Mouse (Mus musculus) testis, adult 2 months (tissue): ENCODE data around the gene Zfp786.

ENCODE experiments used
- CTCF ChIP-seq: fragments of 200-500 bp; IDR thresholded peaks from 2 replicates; pipeline ENCODE4 v1.5.1; 2012; ENCODE audit warnings: low read depth, mild to moderate bottlenecking, inconsistent platforms, low read length, moderate library complexity; ENCODE audit not compliant: control insufficient read depth, insufficient read depth, insufficient replicate concordance
- POLR2A ChIP-seq: fragments of 200-500 bp; IDR thresholded peaks from 2 replicates; pipeline ENCODE4 v1.6.1; 2012; ENCODE audit warnings: low read depth, mild to moderate bottlenecking, inconsistent platforms, low read length, moderate library complexity; ENCODE audit not compliant: control insufficient read depth

DNA sequence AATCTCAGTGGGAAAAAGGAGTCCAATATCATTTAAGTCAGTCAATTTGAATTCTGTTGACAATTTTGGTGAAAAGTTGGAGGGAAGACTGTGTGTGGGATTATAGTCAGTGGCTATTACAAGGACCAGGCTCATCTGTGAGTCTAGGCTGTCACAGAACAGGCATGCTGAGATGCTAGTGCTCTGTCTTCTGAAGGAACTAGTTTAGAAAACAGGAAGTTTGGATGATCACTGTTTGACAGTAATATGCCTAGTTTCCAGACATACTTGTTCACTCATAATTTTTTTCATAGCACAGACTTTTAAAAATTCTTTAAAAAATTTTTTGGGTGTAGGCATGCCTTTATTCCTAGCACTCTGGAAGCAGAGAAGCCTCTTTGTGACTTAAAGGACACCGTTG lies 10.4 kb upstream of the Zfp786 start:
- TF ChIP-seq POLR2A (no peak), CTCF (no peak)
